Mouse (Mus musculus): ENCODE data around the gene Pwp2. TPM values are rescaled to one million over a fixed set of nuclear protein-coding genes. Genes with fewer than 3 reads are reported as not detected.

The Pwp2 gene
- polyA plus RNA-seq (2012; rRNA removed): 15.8 and 16.1 TPM in 2 replicates
- 16.9 and 17.4 TPM in 2 replicates for polyA plus RNA-seq (2014; fragmentation: Nextera tagmentation; extraction: Ambion mirVana)

DNA sequence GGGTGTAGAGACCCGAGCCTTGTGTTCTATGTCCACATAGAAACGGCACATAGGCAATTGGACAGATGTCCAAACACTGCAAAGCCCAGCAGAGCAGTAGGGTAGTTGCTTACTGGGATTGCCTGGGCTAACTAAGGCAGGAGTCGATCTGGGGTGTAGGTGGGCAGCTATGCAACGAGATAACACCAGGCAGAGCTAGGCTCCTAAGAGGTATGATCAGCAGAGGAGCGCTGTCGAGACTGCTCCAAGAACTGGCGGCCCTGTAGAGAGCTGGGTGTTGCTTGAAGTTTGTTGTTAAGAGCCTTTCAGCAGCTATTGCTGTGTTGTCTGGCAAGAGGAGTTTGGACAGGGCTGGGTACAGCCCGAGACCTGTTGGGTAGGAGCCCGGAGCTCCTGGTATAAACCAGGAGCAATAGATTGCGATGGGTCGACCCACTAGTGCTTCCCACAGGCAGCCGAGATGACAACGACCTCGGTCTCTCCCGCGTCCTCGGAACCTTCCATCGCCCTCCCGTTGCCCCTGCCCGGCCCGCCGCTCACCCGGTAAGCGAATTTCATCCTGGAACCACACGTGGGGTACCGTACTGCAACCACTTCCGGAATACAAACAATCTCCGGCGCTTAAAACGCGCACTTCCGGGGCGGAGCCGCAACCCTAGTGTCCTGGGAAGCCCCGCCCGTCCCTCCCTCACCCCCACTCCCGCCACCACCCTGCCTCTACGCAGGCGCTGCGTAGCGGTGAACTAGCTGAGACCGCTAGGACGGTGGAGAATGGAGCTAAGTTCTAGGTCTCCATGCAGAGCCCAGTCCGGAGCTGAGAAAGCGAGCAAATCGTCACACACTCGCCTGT lies at the start of gene Pwp2:
Gene Pwp2 (minus strand): TSS at position 619 of the 850 bp plus-strand sequence.
- Histone ChIP-seq H3K4me3 (replicated peaks; ENCODE audit: low read length) (peak within 1 kb of the TSS; percentile 77), H3K9me3 (ENCODE audit: control insufficient read depth, low read length) (no peaks in the 10 kb centered on the region), H3K27ac (replicated peaks; ENCODE audit: low read depth, low read length) (peak within 1 kb of the TSS; percentile 64), H3K36me3 (ENCODE audit: control insufficient read depth, insufficient read depth, low read length) (peaks cover 56% of the 10 kb centered on the region), H3K9ac (ENCODE audit: low read depth, low read length, severe bottlenecking) (peak within 1 kb of the TSS; percentile 64), H3K4me1 (ENCODE audit: control insufficient read depth, insufficient read depth, low read length) (peaks cover 9% of the 10 kb centered on the region; the same call in 1 of the 2 replicates), H3K27me3 (ENCODE audit: control insufficient read depth, insufficient read depth, low read length) (no peaks in the 10 kb centered on the region), H3K4me2 (replicated peaks; ENCODE audit: low read depth, low read length, severe bottlenecking) (peak within 1 kb of the TSS; percentile 77)
- ATAC-seq (ENCODE audit: low FRiP score, low read depth): peak; percentile 94
- TF ChIP-seq POLR2A (IDR thresholded peaks at IDR 0.05; ENCODE audit: borderline replicate concordance, extremely low read depth, insufficient read depth, insufficient read length): peak; percentile 87; the same call in 1 of the 2 replicates
- peak; percentile 95 for DNase-seq (ENCODE audit: low spot score)
- WGBS: 1% methylated on average over 47 of the region's 47 CpGs

DNA sequence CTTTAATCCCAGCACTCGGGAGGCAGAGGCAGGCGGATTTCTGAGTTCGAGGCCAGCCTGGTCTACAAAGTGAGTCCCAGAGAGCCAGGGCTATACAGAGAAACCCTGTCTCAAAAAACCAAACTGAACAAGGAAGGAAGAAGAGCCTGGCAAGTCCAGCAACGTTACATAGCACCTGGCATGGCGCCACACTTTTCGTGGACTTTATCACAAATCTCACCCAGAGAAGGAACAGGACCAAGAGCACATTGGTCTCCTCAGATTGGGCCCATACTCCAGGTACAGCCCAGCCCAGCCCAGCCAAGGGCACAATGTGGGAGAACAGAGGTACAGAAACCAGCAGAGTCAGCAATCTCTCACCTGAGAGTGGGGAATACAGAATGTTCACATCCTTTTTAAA lies 48.8 kb upstream of the Pwp2 start:
- 93% methylated on average over 6 of the region's 6 CpGs for WGBS
- Histone ChIP-seq H3K4me3 (replicated peaks; ENCODE audit: low read length) (no peak overlapping the region), H3K27me3 (ENCODE audit: control insufficient read depth, insufficient read depth, low read length) (no peaks in the 10 kb centered on the region), H3K4me1 (ENCODE audit: control insufficient read depth, insufficient read depth, low read length) (no peaks in the 10 kb centered on the region), H3K27ac (replicated peaks; ENCODE audit: low read depth, low read length) (no peak overlapping the region), H3K36me3 (ENCODE audit: control insufficient read depth, insufficient read depth, low read length) (peaks cover 23% of the 10 kb centered on the region), H3K9me3 (ENCODE audit: control insufficient read depth, low read length) (no peaks in the 10 kb centered on the region), H3K9ac (ENCODE audit: low read depth, low read length, severe bottlenecking) (no peak overlapping the region), H3K4me2 (replicated peaks; ENCODE audit: low read depth, low read length, severe bottlenecking) (no peak overlapping the region)
- DNase-seq (ENCODE audit: low spot score) (no peak), ATAC-seq (ENCODE audit: low FRiP score, low read depth) (no peak)
- no peak for TF ChIP-seq POLR2A (IDR thresholded peaks at IDR 0.05; ENCODE audit: borderline replicate concordance, extremely low read depth, insufficient read depth, insufficient read length)

- Histone ChIP-seq H3K4me2 (replicated peaks; ENCODE audit: low read depth, low read length, severe bottlenecking) (no peak overlapping the region), H3K9me3 (ENCODE audit: control insufficient read depth, low read length) (no peaks in the 10 kb centered on the region), H3K4me3 (replicated peaks; ENCODE audit: low read length) (no peak overlapping the region), H3K27ac (replicated peaks; ENCODE audit: low read depth, low read length) (no peak overlapping the region), H3K36me3 (ENCODE audit: control insufficient read depth, insufficient read depth, low read length) (peaks cover 22% of the 10 kb centered on the region), H3K27me3 (ENCODE audit: control insufficient read depth, insufficient read depth, low read length) (no peaks in the 10 kb centered on the region), H3K4me1 (ENCODE audit: control insufficient read depth, insufficient read depth, low read length) (no peaks in the 10 kb centered on the region), H3K9ac (ENCODE audit: low read depth, low read length, severe bottlenecking) (no peak overlapping the region)
- WGBS: 94% methylated on average over 5 of the region's 5 CpGs
- DNase-seq (ENCODE audit: low spot score): no peak
- ATAC-seq (ENCODE audit: low FRiP score, low read depth): no peak
- no peak for TF ChIP-seq POLR2A (IDR thresholded peaks at IDR 0.05; ENCODE audit: borderline replicate concordance, extremely low read depth, insufficient read depth, insufficient read length)
Measured at GRCm38 (mm10) chr10:78233161-78233560, 48.2 kb upstream of the Pwp2 start.

GRCm38 (mm10) chr10:78232301-78232980 lies 47.5 kb upstream of the Pwp2 start:
- no peak for TF ChIP-seq POLR2A (IDR thresholded peaks at IDR 0.05; ENCODE audit: borderline replicate concordance, extremely low read depth, insufficient read depth, insufficient read length)
- 85% methylated on average over 4 of the region's 4 CpGs for WGBS
- Histone ChIP-seq H3K36me3 (ENCODE audit: control insufficient read depth, insufficient read depth, low read length) (peaks cover 28% of the 10 kb centered on the region), H3K27ac (replicated peaks; ENCODE audit: low read depth, low read length) (no peak overlapping the region), H3K9me3 (ENCODE audit: control insufficient read depth, low read length) (no peaks in the 10 kb centered on the region), H3K4me2 (replicated peaks; ENCODE audit: low read depth, low read length, severe bottlenecking) (no peak overlapping the region), H3K4me1 (ENCODE audit: control insufficient read depth, insufficient read depth, low read length) (no peaks in the 10 kb centered on the region), H3K27me3 (ENCODE audit: control insufficient read depth, insufficient read depth, low read length) (no peaks in the 10 kb centered on the region), H3K4me3 (replicated peaks; ENCODE audit: low read length) (no peak overlapping the region), H3K9ac (ENCODE audit: low read depth, low read length, severe bottlenecking) (no peak overlapping the region)
- DNase-seq (ENCODE audit: low spot score): no peak
- ATAC-seq (ENCODE audit: low FRiP score, low read depth): no peak

GRCm38 (mm10) chr10:78228560-78228928 lies 43.6 kb upstream of the Pwp2 start:
- H3K27ac ChIP-seq (replicated peaks; ENCODE audit: low read depth, low read length): no peak overlapping the region
- no peaks in the 10 kb centered on the region for H3K27me3 ChIP-seq (ENCODE audit: control insufficient read depth, insufficient read depth, low read length)
- no peak for TF ChIP-seq POLR2A (IDR thresholded peaks at IDR 0.05; ENCODE audit: borderline replicate concordance, extremely low read depth, insufficient read depth, insufficient read length)
- H3K9me3 ChIP-seq (ENCODE audit: control insufficient read depth, low read length): no peaks in the 10 kb centered on the region
- peaks cover 36% of the 10 kb centered on the region for H3K36me3 ChIP-seq (ENCODE audit: control insufficient read depth, insufficient read depth, low read length)
- no peak for DNase-seq (ENCODE audit: low spot score)
- no peaks in the 10 kb centered on the region for H3K4me1 ChIP-seq (ENCODE audit: control insufficient read depth, insufficient read depth, low read length)
- no peak overlapping the region for H3K4me3 ChIP-seq (replicated peaks; ENCODE audit: low read length)
- H3K4me2 ChIP-seq (replicated peaks; ENCODE audit: low read depth, low read length, severe bottlenecking): no peak overlapping the region
- ATAC-seq (ENCODE audit: low FRiP score, low read depth): no peak
- 94% methylated on average over 5 of the region's 5 CpGs for WGBS
- H3K9ac ChIP-seq (ENCODE audit: low read depth, low read length, severe bottlenecking): no peak overlapping the region

All from limb, embryonic 14.5 days (tissue).